Mouse (Mus musculus) bone marrow, adult 2 months (tissue): ENCODE data around the gene Gpr137.

Source experiments
- CTCF ChIP-seq: fragments of 200-500 bp; IDR thresholded peaks from 2 replicates; pipeline ENCODE4 v1.5.1; 2011; ENCODE audit warnings: low read length, control low read depth; ENCODE audit not compliant: control insufficient read depth, insufficient read depth
- POLR2A ChIP-seq: fragments of 200-500 bp; IDR thresholded peaks from 2 replicates; pipeline ENCODE4 v1.6.1; 2011; ENCODE audit warnings: low read depth, mild to moderate bottlenecking, control low read depth, low read length, borderline replicate concordance; ENCODE audit not compliant: control insufficient read depth

DNA sequence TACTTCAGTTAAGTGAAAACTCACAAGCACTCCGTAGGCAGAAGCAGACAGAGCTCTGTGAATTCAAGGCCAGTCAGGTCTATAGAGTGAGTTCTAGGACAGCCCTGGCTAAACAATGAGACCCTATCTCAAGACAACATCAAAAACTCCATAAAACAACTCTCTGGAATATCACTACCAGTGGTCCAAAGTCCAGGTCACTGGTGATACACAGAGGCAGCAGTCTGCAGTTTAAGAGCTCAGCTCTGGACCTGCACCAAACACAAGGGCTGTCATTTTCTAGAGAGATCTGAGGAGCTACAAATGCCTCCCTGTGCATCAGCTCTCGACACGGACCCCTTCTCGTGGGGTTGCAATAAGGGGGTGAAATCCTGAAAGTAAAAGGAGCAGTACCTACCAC lies 24.0 kb downstream of the Gpr137 start:
- no peak for TF ChIP-seq POLR2A
- TF ChIP-seq CTCF: no peak
